Mouse (Mus musculus) megakaryocyte, embryonic 14.5 days (primary cell): Measurements from ENCODE around the gene Tas2r105.

Source experiments
- FLI1 ChIP-seq: IDR thresholded peaks from 2 replicates; pipeline ENCODE4 v1.6.1; 2012; ENCODE audit warnings: low read length, inconsistent platforms, mixed read lengths
- GATA1 ChIP-seq: IDR thresholded peaks from 3 replicates; pipeline ENCODE4 v1.6.1; 2012; ENCODE audit warnings: mixed read lengths, low read length, inconsistent platforms, borderline replicate concordance

DNA sequence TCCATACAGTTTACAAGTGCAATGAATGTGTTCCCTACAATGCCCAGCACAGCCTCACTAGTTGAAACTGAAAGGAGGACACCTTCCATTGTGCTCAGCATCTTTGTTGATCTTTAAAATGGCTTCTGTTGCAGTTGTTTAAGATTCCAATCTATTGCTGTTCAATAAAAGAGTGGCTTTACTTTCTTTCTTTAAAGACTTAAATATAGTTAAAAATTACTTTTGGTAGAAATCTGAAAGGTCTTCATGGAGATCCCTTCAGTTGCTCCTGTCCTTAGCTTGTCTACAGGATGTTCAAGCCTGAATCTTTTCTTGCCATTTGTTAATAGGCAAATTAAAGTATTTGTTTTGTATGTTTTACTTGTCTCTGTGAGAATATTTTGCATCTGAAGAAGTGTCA, 2.7 kb upstream of the Tas2r105 start, which contains the start of gene Tas2r114:
- no peak for TF ChIP-seq GATA1
- no peak for TF ChIP-seq FLI1
